Mouse (Mus musculus): ENCODE data around the gene Aldh3a2. TPM values are rescaled to one million over a fixed set of nuclear protein-coding genes. Genes with fewer than 3 reads are reported as not detected.
"Not testable (repeated sequence)": the region's sequence is repeated elsewhere in the genome, so short reads cannot be mapped to it uniquely, and the experiment has no call there.

The Aldh3a2 gene
- polyA plus RNA-seq, 1 experiment from 2014 or later, result 30.2 TPM

- ATAC-seq (ENCODE audit: low FRiP score, low TSS enrichment) (no peak), DNase-seq (peak; percentile 2)
These were observed 65.1 kb downstream of the Aldh3a2 start for GRCm38 (mm10) chr11:61202186-61202585.

DNA sequence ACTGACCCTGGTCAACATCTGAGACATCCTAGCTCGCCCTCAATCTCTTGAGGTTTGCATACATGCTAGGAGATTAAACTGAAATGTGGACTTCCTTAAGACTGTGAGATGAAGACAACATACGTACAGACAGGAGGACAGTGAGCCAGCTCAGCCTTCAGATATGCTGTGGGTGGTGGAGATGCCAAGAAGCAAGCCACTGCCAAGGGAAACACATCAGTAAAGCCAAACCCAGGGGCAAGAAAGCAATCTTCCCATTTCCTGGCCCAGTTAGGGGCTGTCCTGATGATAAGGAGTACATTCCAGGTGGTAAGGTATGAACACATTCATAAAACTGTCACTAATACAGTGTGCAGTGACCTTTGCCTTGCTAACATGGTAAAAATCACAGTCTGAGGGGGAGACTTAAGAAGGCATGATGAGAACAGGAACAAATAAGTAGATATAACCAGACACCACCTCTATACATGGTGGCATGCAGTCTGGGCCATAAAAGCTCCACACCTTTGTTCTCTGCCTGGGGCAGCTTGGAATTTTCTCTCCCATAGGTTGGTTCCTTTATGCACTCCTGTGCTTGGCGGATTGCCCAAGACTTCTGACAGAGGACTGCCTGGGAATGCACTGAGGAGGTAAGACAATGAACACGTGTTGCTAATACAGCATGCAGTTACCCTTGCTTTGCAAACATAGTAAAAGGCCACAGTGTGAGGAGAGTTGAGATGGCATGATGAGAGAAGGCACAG, 67.5 kb downstream of the Aldh3a2 start:
- Histone ChIP-seq H3K27ac (replicated peaks; ENCODE audit: low read depth, low read length) (no peak overlapping the region), H3K36me3 (ENCODE audit: control insufficient read depth, insufficient read depth, low read length) (no peaks in the 10 kb centered on the region), H3K4me1 (ENCODE audit: control insufficient read depth, insufficient read depth, low read length) (no peaks in the 10 kb centered on the region), H3K9me3 (ENCODE audit: control insufficient read depth, low read length) (no peaks in the 10 kb centered on the region), H3K9ac (replicated peaks; ENCODE audit: low read length) (no peak overlapping the region), H3K4me2 (ENCODE audit: low read length) (no peak overlapping the region), H3K4me3 (replicated peaks; ENCODE audit: low read depth, low read length) (no peak overlapping the region), H3K27me3 (ENCODE audit: control insufficient read depth, insufficient read depth, low read length) (no peaks in the 10 kb centered on the region)
- 75% methylated on average over 4 of the region's 4 CpGs for WGBS
- ATAC-seq (ENCODE audit: low FRiP score, low TSS enrichment) (no peak), DNase-seq (no peak)

More at GRCm38 (mm10) chr11:61202186-61202585, 65.1 kb downstream of the Aldh3a2 start:
- no peaks in the 10 kb centered on the region for H3K36me3 ChIP-seq (ENCODE audit: control insufficient read depth, insufficient read depth, low read length)
- H3K9ac ChIP-seq (replicated peaks; ENCODE audit: low read length), result no peak overlapping the region
- H3K4me1 ChIP-seq (ENCODE audit: control insufficient read depth, insufficient read depth, low read length), result no peaks in the 10 kb centered on the region
- no peak overlapping the region for H3K27ac ChIP-seq (replicated peaks; ENCODE audit: low read depth, low read length)
- H3K4me3 ChIP-seq (replicated peaks; ENCODE audit: low read depth, low read length), result no peak overlapping the region
- no peak overlapping the region for H3K4me2 ChIP-seq (ENCODE audit: low read length)
- no peaks in the 10 kb centered on the region for H3K9me3 ChIP-seq (ENCODE audit: control insufficient read depth, low read length)
- no peaks in the 10 kb centered on the region for H3K27me3 ChIP-seq (ENCODE audit: control insufficient read depth, insufficient read depth, low read length)
- WGBS, result 52% methylated on average over 6 of the region's 6 CpGs

DNA sequence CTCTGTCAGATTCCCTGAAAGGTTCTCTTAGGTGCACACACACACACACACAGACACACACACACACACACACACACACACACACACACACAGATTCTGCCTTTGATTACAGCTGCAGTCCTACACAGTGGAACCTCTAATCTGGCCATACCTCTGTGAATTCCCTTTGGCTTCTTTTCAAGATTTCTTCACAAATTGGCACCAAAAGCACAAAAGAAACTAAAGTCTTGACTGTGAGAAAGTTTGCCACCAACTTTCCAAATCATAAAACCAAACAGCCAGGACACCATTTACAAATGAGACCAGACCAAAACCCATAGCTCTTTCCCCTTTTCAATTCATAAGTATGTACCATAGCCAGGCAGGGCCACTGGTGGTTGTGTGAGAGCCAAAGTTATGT, 69.3 kb downstream of the Aldh3a2 start:
- Histone ChIP-seq H3K4me1 (ENCODE audit: control insufficient read depth, insufficient read depth, low read length) (no peaks in the 10 kb centered on the region), H3K27me3 (ENCODE audit: control insufficient read depth, insufficient read depth, low read length) (no peaks in the 10 kb centered on the region), H3K4me3 (replicated peaks; ENCODE audit: low read depth, low read length) (no peak overlapping the region), H3K36me3 (ENCODE audit: control insufficient read depth, insufficient read depth, low read length) (no peaks in the 10 kb centered on the region), H3K9ac (replicated peaks; ENCODE audit: low read length) (no peak overlapping the region), H3K27ac (replicated peaks; ENCODE audit: low read depth, low read length) (no peak overlapping the region), H3K9me3 (ENCODE audit: control insufficient read depth, low read length) (no peaks in the 10 kb centered on the region), H3K4me2 (ENCODE audit: low read length) (no peak overlapping the region)
- no peak for DNase-seq
- no peak for ATAC-seq (ENCODE audit: low FRiP score, low TSS enrichment)

- no peak overlapping the region for H3K4me2 ChIP-seq (ENCODE audit: low read length)
- DNase-seq (no peak), ATAC-seq (ENCODE audit: low FRiP score, low TSS enrichment) (no peak)
- H3K27ac ChIP-seq (replicated peaks; ENCODE audit: low read depth, low read length), result no peak overlapping the region
- H3K4me1 ChIP-seq (ENCODE audit: control insufficient read depth, insufficient read depth, low read length), result no peaks in the 10 kb centered on the region
- H3K4me3 ChIP-seq (replicated peaks; ENCODE audit: low read depth, low read length), result no peak overlapping the region
- WGBS, result 86% methylated on average over 14 of the region's 14 CpGs
- H3K36me3 ChIP-seq (ENCODE audit: control insufficient read depth, insufficient read depth, low read length), result no peaks in the 10 kb centered on the region
- H3K27me3 ChIP-seq (ENCODE audit: control insufficient read depth, insufficient read depth, low read length), result no peaks in the 10 kb centered on the region
- no peak overlapping the region for H3K9ac ChIP-seq (replicated peaks; ENCODE audit: low read length)
- no peaks in the 10 kb centered on the region for H3K9me3 ChIP-seq (ENCODE audit: control insufficient read depth, low read length)
These were observed 70.5 kb downstream of the Aldh3a2 start for GRCm38 (mm10) chr11:61196616-61197353.

- no peak for ATAC-seq (ENCODE audit: low FRiP score, low TSS enrichment)
- Histone ChIP-seq H3K9me3 (ENCODE audit: control insufficient read depth, low read length) (no peaks in the 10 kb centered on the region), H3K27me3 (ENCODE audit: control insufficient read depth, insufficient read depth, low read length) (no peaks in the 10 kb centered on the region), H3K4me3 (replicated peaks; ENCODE audit: low read depth, low read length) (no peak overlapping the region), H3K36me3 (ENCODE audit: control insufficient read depth, insufficient read depth, low read length) (no peaks in the 10 kb centered on the region), H3K4me2 (ENCODE audit: low read length) (no peak overlapping the region), H3K4me1 (ENCODE audit: control insufficient read depth, insufficient read depth, low read length) (no peaks in the 10 kb centered on the region), H3K9ac (replicated peaks; ENCODE audit: low read length) (no peak overlapping the region), H3K27ac (replicated peaks; ENCODE audit: low read depth, low read length) (no peak overlapping the region)
- WGBS, result 13% methylated on average over 9 of the region's 9 CpGs
- peak; percentile 91 for DNase-seq
These were observed 73.9 kb downstream of the Aldh3a2 start for GRCm38 (mm10) chr11:61193392-61193791.

DNA sequence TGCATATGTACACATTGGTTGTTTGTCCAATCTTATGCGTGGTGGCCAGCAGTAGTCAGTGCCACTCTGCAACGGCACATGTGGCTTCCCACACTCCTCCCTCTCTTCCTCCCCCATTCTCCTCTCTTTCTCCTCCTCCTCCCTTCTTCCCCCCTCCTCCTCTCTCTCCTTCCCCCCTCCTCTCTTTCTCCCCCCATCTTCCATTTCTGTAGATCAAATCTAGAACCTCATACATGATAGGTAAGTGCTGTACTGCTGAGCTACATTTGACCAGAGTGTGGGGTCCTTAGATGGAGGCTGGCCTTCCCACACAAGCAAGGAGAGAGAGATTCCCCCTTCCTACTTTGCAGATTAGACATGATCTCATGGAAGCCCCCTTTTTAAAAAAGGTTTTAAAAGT, 74.5 kb downstream of the Aldh3a2 start:
- Histone ChIP-seq H3K4me1 (ENCODE audit: control insufficient read depth, insufficient read depth, low read length) (no peaks in the 10 kb centered on the region), H3K4me3 (replicated peaks; ENCODE audit: low read depth, low read length) (no peak overlapping the region), H3K36me3 (ENCODE audit: control insufficient read depth, insufficient read depth, low read length) (no peaks in the 10 kb centered on the region), H3K9me3 (ENCODE audit: control insufficient read depth, low read length) (no peaks in the 10 kb centered on the region), H3K27ac (replicated peaks; ENCODE audit: low read depth, low read length) (no peak overlapping the region), H3K4me2 (ENCODE audit: low read length) (no peak overlapping the region), H3K27me3 (ENCODE audit: control insufficient read depth, insufficient read depth, low read length) (no peaks in the 10 kb centered on the region), H3K9ac (replicated peaks; ENCODE audit: low read length) (no peak overlapping the region)
- no peak for ATAC-seq (ENCODE audit: low FRiP score, low TSS enrichment)
- WGBS, result 95% methylated on average over 2 of the region's 2 CpGs
- no peak for DNase-seq

GRCm38 (mm10) chr11:61192123-61192522, 75.1 kb downstream of the Aldh3a2 start:
- H3K27ac ChIP-seq (replicated peaks; ENCODE audit: low read depth, low read length); H3K9ac ChIP-seq (replicated peaks; ENCODE audit: low read length); ATAC-seq (ENCODE audit: low FRiP score, low TSS enrichment); H3K36me3 ChIP-seq (ENCODE audit: control insufficient read depth, insufficient read depth, low read length); H3K4me2 ChIP-seq (ENCODE audit: low read length); DNase-seq; H3K27me3 ChIP-seq (ENCODE audit: control insufficient read depth, insufficient read depth, low read length); H3K4me3 ChIP-seq (replicated peaks; ENCODE audit: low read depth, low read length); H3K4me1 ChIP-seq (ENCODE audit: control insufficient read depth, insufficient read depth, low read length); H3K9me3 ChIP-seq (ENCODE audit: control insufficient read depth, low read length): not testable (repeated sequence)
- WGBS, result 91% methylated on average over 7 of the region's 10 CpGs

- WGBS, result 37% methylated on average over 2 of the region's 2 CpGs
- Histone ChIP-seq H3K9ac (replicated peaks; ENCODE audit: low read length) (no peak overlapping the region), H3K9me3 (ENCODE audit: control insufficient read depth, low read length) (no peaks in the 10 kb centered on the region), H3K27ac (replicated peaks; ENCODE audit: low read depth, low read length) (no peak overlapping the region), H3K4me1 (ENCODE audit: control insufficient read depth, insufficient read depth, low read length) (no peaks in the 10 kb centered on the region), H3K4me3 (replicated peaks; ENCODE audit: low read depth, low read length) (no peak overlapping the region), H3K4me2 (ENCODE audit: low read length) (no peak overlapping the region), H3K27me3 (ENCODE audit: control insufficient read depth, insufficient read depth, low read length) (no peaks in the 10 kb centered on the region), H3K36me3 (ENCODE audit: control insufficient read depth, insufficient read depth, low read length) (no peaks in the 10 kb centered on the region)
- peak; percentile 55 for DNase-seq
- no peak for ATAC-seq (ENCODE audit: low FRiP score, low TSS enrichment)
These were observed 76.5 kb downstream of the Aldh3a2 start for GRCm38 (mm10) chr11:61190776-61191175.

DNA sequence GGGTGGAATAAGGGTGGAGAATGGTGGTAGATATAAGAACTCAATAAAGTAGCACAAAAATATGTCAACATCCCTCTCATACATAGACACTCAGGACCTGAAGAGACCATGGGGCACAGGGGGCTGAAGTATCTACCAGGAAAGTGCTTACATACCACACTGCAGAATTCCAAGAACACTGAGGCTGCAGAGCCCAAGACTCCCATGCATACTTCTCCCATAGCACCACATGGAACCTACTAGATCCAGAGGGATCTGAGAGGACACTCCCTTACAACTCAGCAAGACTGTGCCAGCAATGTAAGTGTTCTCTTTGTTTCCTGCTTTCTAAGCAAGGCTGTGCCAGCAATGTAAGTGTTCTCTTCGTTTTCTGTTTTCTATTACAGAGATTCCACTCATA, 83.4 kb downstream of the Aldh3a2 start:
- 82% methylated on average over 1 of the region's 1 CpGs for WGBS
- Histone ChIP-seq H3K4me2 (ENCODE audit: low read length) (no peak overlapping the region), H3K9ac (replicated peaks; ENCODE audit: low read length) (no peak overlapping the region), H3K36me3 (ENCODE audit: control insufficient read depth, insufficient read depth, low read length) (no peaks in the 10 kb centered on the region), H3K9me3 (ENCODE audit: control insufficient read depth, low read length) (no peaks in the 10 kb centered on the region), H3K27ac (replicated peaks; ENCODE audit: low read depth, low read length) (no peak overlapping the region), H3K4me3 (replicated peaks; ENCODE audit: low read depth, low read length) (no peak overlapping the region), H3K4me1 (ENCODE audit: control insufficient read depth, insufficient read depth, low read length) (no peaks in the 10 kb centered on the region), H3K27me3 (ENCODE audit: control insufficient read depth, insufficient read depth, low read length) (no peaks in the 10 kb centered on the region)
- no peak for ATAC-seq (ENCODE audit: low FRiP score, low TSS enrichment)
- no peak for DNase-seq

All from midbrain, embryonic 14.5 days (tissue).